Mouse (Mus musculus) olfactory bulb, adult 2 months (tissue): ENCODE measurements around the gene Fryl.

Experiments
- CTCF ChIP-seq: fragments of 200-500 bp; IDR thresholded peaks from 2 replicates; pipeline ENCODE4 v1.5.1; 2012; ENCODE audit warnings: low read depth, mild to moderate bottlenecking, low read length, moderate library complexity; ENCODE audit not compliant: insufficient read depth
- POLR2A ChIP-seq: fragments of 200-500 bp; IDR thresholded peaks from 2 replicates; pipeline ENCODE4 v1.6.1; 2012; ENCODE audit warnings: mild to moderate bottlenecking, low read depth, low read length, moderate library complexity; ENCODE audit not compliant: insufficient read depth

- TF ChIP-seq POLR2A: no peak
- TF ChIP-seq CTCF: no peak
Observed at GRCm38 (mm10) chr5:73199586-73199985, 56.8 kb downstream of the Fryl start.
